Mouse (Mus musculus): Measurements from ENCODE around the gene Slc6a1.

Gene Slc6a1

DNA sequence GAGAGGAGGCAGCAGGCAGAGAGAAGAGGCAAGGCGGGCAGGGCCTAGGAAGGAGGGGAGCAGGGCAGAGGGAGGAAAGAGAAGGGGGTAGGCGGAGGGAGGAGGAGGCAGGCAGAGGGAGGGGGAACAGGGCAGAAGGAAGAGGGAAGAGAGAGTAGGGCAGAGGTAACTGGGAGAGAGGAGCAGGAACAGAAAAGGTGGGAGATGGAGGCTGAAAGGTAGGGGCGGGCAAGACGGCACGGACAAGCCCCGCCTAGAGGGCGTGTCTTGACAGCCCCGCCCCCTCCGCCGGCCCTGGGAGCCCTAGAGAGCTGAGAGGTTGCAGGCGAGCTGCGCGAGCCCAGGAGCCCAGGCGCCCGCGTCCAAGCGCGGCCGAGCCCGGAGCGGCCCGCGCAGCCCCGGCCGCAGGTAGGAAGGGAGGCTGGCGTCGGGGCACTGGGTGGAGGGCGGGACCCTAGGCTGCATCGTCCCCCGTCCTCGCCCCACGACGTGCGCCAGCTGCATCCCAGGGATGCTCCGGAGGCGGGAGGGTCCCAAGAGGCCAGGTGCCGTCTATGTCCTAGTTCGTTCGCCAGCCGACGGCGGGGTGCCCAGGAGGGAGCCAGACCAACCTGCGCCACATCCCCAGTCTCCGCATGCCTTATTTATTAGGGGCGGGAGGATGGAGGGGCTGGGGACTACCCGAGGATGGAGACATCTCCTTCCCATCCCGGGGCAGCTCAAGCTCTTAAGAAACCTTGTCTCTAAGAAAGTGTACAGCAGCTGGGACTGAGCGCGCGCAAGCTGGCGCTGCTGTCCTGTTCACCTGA lies at the start of gene Slc6a1:
TSS of gene Slc6a1 (plus strand) at position 167 of the 809 bp plus-strand sequence.
- no peak for DNase-seq (ENCODE audit: low read depth, low spot score)

DNA sequence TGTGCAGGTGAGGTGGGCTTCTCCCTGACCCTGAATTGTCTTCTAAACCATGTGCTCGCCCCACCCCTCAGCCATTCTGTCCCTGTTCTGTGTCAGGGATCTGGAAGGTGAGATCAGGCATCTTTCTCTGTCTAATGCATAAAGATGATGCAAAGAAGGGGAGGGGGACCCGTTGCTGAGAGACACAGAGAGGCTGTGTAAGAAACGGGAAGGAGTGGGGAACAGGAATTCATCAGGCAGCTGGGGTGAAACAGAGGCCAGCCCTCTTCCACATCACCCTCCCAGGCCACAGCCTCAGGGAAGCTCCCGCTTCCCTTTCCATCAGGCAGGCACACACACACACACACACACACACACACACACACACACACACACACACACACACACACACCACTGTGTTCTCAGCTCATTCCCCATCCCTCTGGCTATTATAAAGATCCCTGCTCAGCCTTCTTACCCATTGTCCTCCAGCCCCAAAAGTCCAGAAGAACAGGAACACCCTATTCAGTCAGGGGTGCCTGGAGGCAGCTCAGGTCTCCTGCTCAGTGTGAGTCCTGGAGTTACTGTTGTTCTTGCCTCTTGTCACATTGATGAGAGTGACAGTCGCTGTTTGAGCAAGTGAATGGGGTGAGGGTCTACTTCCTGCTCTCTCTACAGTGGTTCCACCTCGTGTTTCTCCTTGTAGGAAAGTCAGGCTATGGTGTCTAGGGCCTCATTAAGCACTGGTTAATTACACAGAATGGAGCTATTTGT lies 43.4 kb upstream of the Slc6a1 start:
- DNase-seq (ENCODE audit: low read depth, low spot score), result no peak

GRCm38 (mm10) chr6:114245665-114246064 lies 36.8 kb upstream of the Slc6a1 start:
- DNase-seq (ENCODE audit: low read depth, low spot score), result no peak

GRCm38 (mm10) chr6:114250311-114250710 lies 32.1 kb upstream of the Slc6a1 start:
- peak; percentile 18 for DNase-seq (ENCODE audit: low read depth, low spot score)

GRCm38 (mm10) chr6:114254927-114255326 lies 27.5 kb upstream of the Slc6a1 start:
- no peak for DNase-seq (ENCODE audit: low read depth, low spot score)

GRCm38 (mm10) chr6:114257762-114258361 lies 24.6 kb upstream of the Slc6a1 start:
- no peak for DNase-seq (ENCODE audit: low read depth, low spot score)

DNA sequence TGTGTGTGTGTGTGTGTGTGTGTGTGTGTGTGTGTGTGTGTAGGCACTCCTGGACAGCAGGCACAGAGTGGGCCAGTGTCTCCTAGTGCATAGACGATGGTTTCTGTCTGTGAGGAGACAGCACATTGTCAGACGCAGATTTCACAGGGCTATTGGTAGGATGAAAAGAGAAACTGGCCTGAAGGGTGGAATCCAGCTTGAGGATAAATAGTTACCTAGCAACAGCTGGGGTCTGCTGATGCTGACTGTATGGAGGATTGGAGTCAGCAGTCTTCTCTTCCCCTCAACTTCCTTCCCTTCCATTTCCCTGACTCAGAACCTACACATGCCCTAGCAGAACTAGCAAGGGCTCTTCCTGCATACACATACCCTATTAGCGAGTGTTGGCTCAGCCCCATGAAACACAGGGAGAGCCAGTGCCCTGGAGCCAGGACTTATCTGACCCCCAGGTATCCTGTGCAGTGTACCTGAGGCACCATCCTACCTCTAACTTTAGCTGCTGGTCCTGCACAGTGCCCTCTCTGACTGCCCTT lies 23.7 kb upstream of the Slc6a1 start:
- peak; percentile 33 for DNase-seq (ENCODE audit: low read depth, low spot score)

- no peak for DNase-seq (ENCODE audit: low read depth, low spot score)
Measured at GRCm38 (mm10) chr6:114261609-114262008, 20.8 kb upstream of the Slc6a1 start.

DNA sequence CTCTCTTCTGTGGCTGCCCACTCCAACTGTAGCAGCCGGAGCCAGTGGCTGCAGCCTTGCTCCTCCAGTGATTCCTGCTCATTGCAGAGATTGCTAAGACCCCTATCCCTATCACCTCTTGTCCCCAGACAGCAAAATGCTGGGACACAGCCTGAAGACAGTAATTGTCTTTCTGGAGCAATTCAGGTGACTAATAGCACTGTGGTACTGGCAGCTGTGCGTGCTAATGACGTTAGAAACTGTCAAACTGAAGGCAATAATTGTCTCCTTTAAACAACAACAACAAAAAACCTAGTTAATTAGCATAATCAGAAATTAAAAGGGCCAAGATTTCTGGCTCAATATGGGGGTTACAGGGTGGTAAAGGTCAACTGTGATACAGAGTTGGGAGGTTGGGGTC lies 18.4 kb upstream of the Slc6a1 start:
- DNase-seq (ENCODE audit: low read depth, low spot score), result no peak

DNA sequence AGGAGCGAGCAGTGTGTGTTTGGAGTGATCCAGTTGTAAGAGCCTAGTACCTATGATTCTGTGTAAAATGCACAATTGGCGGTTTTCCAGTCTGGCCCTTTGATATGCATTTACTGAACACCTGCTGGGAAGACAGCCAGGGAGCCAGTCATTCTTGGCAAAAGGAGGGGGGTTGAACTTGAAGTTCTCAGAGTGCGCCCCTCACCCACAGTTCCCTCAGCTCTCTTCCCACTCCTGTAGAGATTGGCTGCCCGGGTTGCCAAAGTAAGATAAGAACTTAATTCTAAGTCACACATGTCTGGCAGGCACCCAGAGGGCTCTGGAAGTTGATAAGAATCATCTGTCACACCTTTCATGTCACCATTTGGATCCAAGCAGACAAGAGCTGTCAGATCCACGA lies 18.0 kb upstream of the Slc6a1 start:
- DNase-seq (ENCODE audit: low read depth, low spot score), result no peak

DNA sequence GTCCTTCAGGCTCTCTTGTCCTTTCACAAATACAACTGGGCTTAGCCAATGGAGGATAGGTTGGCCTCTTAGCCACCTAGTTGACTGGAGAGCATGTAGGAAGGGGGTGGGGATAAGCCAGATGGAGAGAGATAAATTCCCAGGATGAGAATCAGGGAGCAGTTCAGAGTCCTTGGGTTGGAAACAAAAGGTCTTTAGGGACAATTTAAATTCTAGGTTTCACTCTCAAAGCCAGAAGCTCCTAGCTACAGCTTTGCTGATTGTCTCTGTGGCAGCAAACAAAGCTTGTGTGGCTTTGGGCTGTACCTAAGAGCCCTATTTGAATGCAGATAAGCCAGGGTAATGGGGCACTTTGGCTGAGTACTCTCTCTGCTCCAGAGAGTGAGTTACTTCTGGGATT lies 16.2 kb upstream of the Slc6a1 start:
- no peak for DNase-seq (ENCODE audit: low read depth, low spot score)

GRCm38 (mm10) chr6:114267979-114268378 lies 14.5 kb upstream of the Slc6a1 start:
- no peak for DNase-seq (ENCODE audit: low read depth, low spot score)

GRCm38 (mm10) chr6:114269589-114269988 lies 12.8 kb upstream of the Slc6a1 start:
- no peak for DNase-seq (ENCODE audit: low read depth, low spot score)

- DNase-seq (ENCODE audit: low read depth, low spot score), result no peak
Measured at GRCm38 (mm10) chr6:114270799-114271198, 11.6 kb upstream of the Slc6a1 start.

DNA sequence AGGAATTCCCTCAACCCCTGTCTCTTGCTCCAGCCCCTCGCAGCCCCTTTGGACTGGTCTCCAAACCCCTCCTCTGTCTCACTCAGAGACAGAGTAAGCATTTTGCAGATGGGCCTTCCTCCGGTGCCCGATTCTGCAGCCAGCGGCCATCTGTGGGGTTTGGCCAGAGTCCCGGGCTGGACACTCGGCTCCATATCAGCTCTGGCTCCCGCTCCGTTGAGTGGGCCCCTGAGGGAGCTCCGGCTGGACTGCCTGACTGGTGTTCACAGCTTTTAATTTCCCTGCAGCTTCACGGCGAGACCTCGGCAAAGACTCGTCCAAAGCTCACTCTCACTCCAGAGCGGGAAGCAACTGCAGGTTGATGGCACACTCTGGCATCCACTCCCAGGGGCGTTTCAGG lies 10.2 kb upstream of the Slc6a1 start:
- DNase-seq (ENCODE audit: low read depth, low spot score), result peak; percentile 6

DNA sequence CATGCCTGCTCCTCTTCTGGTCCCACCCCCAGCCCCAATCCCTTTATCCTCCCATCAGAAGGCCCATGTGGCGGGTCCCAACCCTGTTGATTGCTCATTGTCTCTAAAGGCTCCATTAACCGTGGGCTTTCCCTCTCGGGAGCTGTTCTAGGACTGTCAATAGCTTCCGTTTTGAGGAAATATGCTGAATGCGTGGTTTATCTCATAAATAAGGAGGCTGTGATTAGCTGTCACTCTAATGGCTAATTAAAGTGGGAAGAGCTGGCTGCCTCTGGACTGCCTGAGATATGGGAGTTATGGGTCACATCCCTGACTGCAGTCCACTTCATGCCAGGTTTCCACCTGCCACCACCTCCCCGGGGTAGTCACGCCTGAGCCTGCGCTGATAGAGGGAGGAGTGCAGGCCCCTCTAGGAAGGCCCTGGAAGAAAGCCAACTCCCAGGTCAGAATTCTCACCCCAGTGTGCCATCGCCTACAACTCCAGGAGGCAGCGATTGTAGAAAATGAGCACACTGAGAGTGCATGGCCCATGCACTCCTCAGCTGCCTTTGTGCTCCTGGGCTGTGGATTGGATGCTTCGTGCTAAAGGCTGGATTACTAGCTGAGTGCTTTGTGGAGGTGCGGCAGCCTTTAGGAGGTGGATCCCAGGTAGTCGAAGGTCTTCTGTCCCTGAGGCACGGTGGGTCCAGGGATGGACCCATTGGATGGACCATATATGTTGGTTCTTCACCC lies 8.3 kb upstream of the Slc6a1 start:
- DNase-seq (ENCODE audit: low read depth, low spot score), result no peak

GRCm38 (mm10) chr6:114275800-114276199 lies 6.6 kb upstream of the Slc6a1 start:
- DNase-seq (ENCODE audit: low read depth, low spot score), result no peak

DNA sequence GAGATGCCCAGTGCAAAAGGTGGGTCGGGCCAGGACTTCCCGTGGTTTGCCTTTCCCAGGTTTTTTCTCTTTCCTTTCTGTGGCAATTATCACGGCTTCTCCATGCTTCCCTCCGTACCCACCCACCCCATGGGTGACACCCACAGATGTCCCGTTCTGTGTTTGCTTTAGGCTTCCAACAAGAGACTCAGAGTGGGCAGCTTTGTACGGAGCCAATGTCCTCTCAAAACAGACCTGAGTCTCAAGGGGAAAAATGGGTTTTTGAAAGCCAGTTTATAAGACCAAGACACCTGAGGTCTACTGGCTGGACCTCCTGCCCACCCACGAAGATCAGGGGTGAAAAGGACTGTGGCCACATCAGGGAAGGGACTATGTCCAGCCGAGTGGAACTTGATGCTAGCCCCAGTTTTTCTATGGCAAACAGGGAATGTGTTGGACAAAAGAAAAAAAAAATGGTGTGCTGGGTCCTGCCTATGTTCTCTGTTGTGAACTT lies 889 bp downstream of the Slc6a1 start:
- DNase-seq (ENCODE audit: low read depth, low spot score), result no peak

- DNase-seq (ENCODE audit: low read depth, low spot score), result no peak
Measured at GRCm38 (mm10) chr6:114283927-114284703, 1.7 kb downstream of the Slc6a1 start.

- no peak for DNase-seq (ENCODE audit: low read depth, low spot score)
Measured at GRCm38 (mm10) chr6:114285424-114285823, 3.0 kb downstream of the Slc6a1 start.

- no peak for DNase-seq (ENCODE audit: low read depth, low spot score)
Measured at GRCm38 (mm10) chr6:114289106-114289505, 6.7 kb downstream of the Slc6a1 start.

All from skeletal muscle tissue, adult 2 months (tissue).